Mouse (Mus musculus): ENCODE measurements around the gene Brd2. TPM values are rescaled to one million over a fixed set of nuclear protein-coding genes. Genes with fewer than 3 reads are reported as not detected.
A peak's percentile ranks its signal among the peaks of the same experiment; 100 is the strongest.
"Not testable (repeated sequence)": the region's sequence is repeated elsewhere in the genome, so short reads cannot be mapped to it uniquely, and the experiment has no call there.

Gene Brd2
- polyA plus RNA-seq (2015; fragmentation: Nextera tagmentation; extraction: Ambion mirVana), result 102 and 106 TPM in 2 replicates

- peak within 1 kb of the TSS; percentile 100 for H3K27ac ChIP-seq
- peak within 1 kb of the TSS; percentile 82 for H3K4me2 ChIP-seq
- WGBS, result under 1% methylated on average over 61 of the region's 75 CpGs
- no peaks in the 10 kb centered on the region for H3K27me3 ChIP-seq
- H3K4me3 ChIP-seq, result peak within 1 kb of the TSS; percentile 75
- H3K9ac ChIP-seq, result peak within 1 kb of the TSS; percentile 94
- H3K4me1 ChIP-seq, result peaks cover 26% of the 10 kb centered on the region
- peak; percentile 58 for ATAC-seq (ENCODE audit: borderline replicate concordance, extremely low read depth, low FRiP score, low TSS enrichment)
- no peaks in the 10 kb centered on the region for H3K9me3 ChIP-seq
- peaks cover 10% of the 10 kb centered on the region for H3K36me3 ChIP-seq
Observed at GRCm38 (mm10) chr17:34122188-34122984, at the start of gene Brd2. Brd2 (minus strand) TSS chr17:34122634.

- ATAC-seq (ENCODE audit: borderline replicate concordance, extremely low read depth, low FRiP score, low TSS enrichment), result no peak
- Histone ChIP-seq H3K9me3 (no peaks in the 10 kb centered on the region), H3K4me1 (no peaks in the 10 kb centered on the region), H3K27me3 (no peaks in the 10 kb centered on the region), H3K27ac (no peak overlapping the region), H3K36me3 (no peaks in the 10 kb centered on the region), H3K4me2 (peak overlapping the region; percentile 18; the same call in 1 of the 2 replicates), H3K4me3 (no peak overlapping the region), H3K9ac (no peak overlapping the region)
- 38% methylated on average over 13 of the region's 13 CpGs for WGBS
Observed at GRCm38 (mm10) chr17:34170877-34171498, 48.6 kb upstream of the Brd2 start.

GRCm38 (mm10) chr17:34170487-34170876 lies 48.0 kb upstream of the Brd2 start:
- H3K4me1 ChIP-seq, result no peaks in the 10 kb centered on the region
- no peak overlapping the region for H3K4me2 ChIP-seq
- no peaks in the 10 kb centered on the region for H3K36me3 ChIP-seq
- no peak overlapping the region for H3K4me3 ChIP-seq
- no peaks in the 10 kb centered on the region for H3K9me3 ChIP-seq
- ATAC-seq (ENCODE audit: borderline replicate concordance, extremely low read depth, low FRiP score, low TSS enrichment), result no peak
- WGBS, result 15% methylated on average over 4 of the region's 4 CpGs
- H3K27me3 ChIP-seq, result no peaks in the 10 kb centered on the region
- H3K9ac ChIP-seq, result no peak overlapping the region
- no peak overlapping the region for H3K27ac ChIP-seq

- ATAC-seq (ENCODE audit: borderline replicate concordance, extremely low read depth, low FRiP score, low TSS enrichment), result no peak
- no peak overlapping the region for H3K27ac ChIP-seq
- no peak overlapping the region for H3K9ac ChIP-seq
- 1% methylated on average over 2 of the region's 2 CpGs for WGBS
- no peaks in the 10 kb centered on the region for H3K27me3 ChIP-seq
- H3K36me3 ChIP-seq, result no peaks in the 10 kb centered on the region
- no peaks in the 10 kb centered on the region for H3K4me1 ChIP-seq
- no peak overlapping the region for H3K4me2 ChIP-seq
- no peaks in the 10 kb centered on the region for H3K9me3 ChIP-seq
- no peak overlapping the region for H3K4me3 ChIP-seq
Observed at GRCm38 (mm10) chr17:34169279-34169678, 46.8 kb upstream of the Brd2 start.

GRCm38 (mm10) chr17:34165033-34165730 lies 42.7 kb upstream of the Brd2 start:
- no peaks in the 10 kb centered on the region for H3K36me3 ChIP-seq
- H3K4me1 ChIP-seq, result no peaks in the 10 kb centered on the region
- no peaks in the 10 kb centered on the region for H3K9me3 ChIP-seq
- H3K27ac ChIP-seq, result no peak overlapping the region
- H3K4me3 ChIP-seq, result no peak overlapping the region
- H3K9ac ChIP-seq, result no peak overlapping the region
- H3K27me3 ChIP-seq, result no peaks in the 10 kb centered on the region
- 72% methylated on average over 6 of the region's 6 CpGs for WGBS
- H3K4me2 ChIP-seq, result no peak overlapping the region
- no peak for ATAC-seq (ENCODE audit: borderline replicate concordance, extremely low read depth, low FRiP score, low TSS enrichment)

- no peaks in the 10 kb centered on the region for H3K4me1 ChIP-seq
- no peak for ATAC-seq (ENCODE audit: borderline replicate concordance, extremely low read depth, low FRiP score, low TSS enrichment)
- H3K36me3 ChIP-seq, result no peaks in the 10 kb centered on the region
- no peaks in the 10 kb centered on the region for H3K27me3 ChIP-seq
- no peak overlapping the region for H3K4me2 ChIP-seq
- H3K9ac ChIP-seq, result no peak overlapping the region
- H3K27ac ChIP-seq, result no peak overlapping the region
- no peaks in the 10 kb centered on the region for H3K9me3 ChIP-seq
- no peak overlapping the region for H3K4me3 ChIP-seq
- WGBS, result 35% methylated on average over 9 of the region's 9 CpGs
Observed at GRCm38 (mm10) chr17:34164202-34164895, 41.9 kb upstream of the Brd2 start.

GRCm38 (mm10) chr17:34155534-34155933 lies 33.1 kb upstream of the Brd2 start:
- WGBS, result 32% methylated on average over 5 of the region's 5 CpGs
- no peaks in the 10 kb centered on the region for H3K4me1 ChIP-seq
- H3K9me3 ChIP-seq, result no peaks in the 10 kb centered on the region
- H3K36me3 ChIP-seq, result no peaks in the 10 kb centered on the region
- no peak overlapping the region for H3K4me2 ChIP-seq
- no peaks in the 10 kb centered on the region for H3K27me3 ChIP-seq
- ATAC-seq (ENCODE audit: borderline replicate concordance, extremely low read depth, low FRiP score, low TSS enrichment), result no peak
- H3K9ac ChIP-seq, result no peak overlapping the region
- no peak overlapping the region for H3K27ac ChIP-seq
- H3K4me3 ChIP-seq, result no peak overlapping the region

GRCm38 (mm10) chr17:34152923-34153322 lies 30.5 kb upstream of the Brd2 start, which contains the start of gene H2-DMb1:
H2-DMb1 (plus strand) TSS chr17:34153072.
- ATAC-seq (ENCODE audit: borderline replicate concordance, extremely low read depth, low FRiP score, low TSS enrichment), result 0 out of 2 replicates have a peak, but pooled peaks have one; percentile 35
- Histone ChIP-seq H3K9me3 (no peaks in the 10 kb centered on the region), H3K27ac (no peak within 1 kb of the TSS), H3K4me1 (no peaks in the 10 kb centered on the region), H3K4me3 (no peak within 1 kb of the TSS), H3K4me2 (no peak within 1 kb of the TSS), H3K9ac (no peak within 1 kb of the TSS), H3K27me3 (no peaks in the 10 kb centered on the region), H3K36me3 (no peaks in the 10 kb centered on the region)
- 47% methylated on average over 4 of the region's 4 CpGs for WGBS

GRCm38 (mm10) chr17:34144960-34145371 lies 22.5 kb upstream of the Brd2 start:
- no peak overlapping the region for H3K4me2 ChIP-seq
- ATAC-seq (ENCODE audit: borderline replicate concordance, extremely low read depth, low FRiP score, low TSS enrichment), result no peak
- WGBS, result 71% methylated on average over 3 of the region's 3 CpGs
- H3K36me3 ChIP-seq, result no peaks in the 10 kb centered on the region
- no peak overlapping the region for H3K4me3 ChIP-seq
- no peak overlapping the region for H3K9ac ChIP-seq
- H3K9me3 ChIP-seq, result no peaks in the 10 kb centered on the region
- no peak overlapping the region for H3K27ac ChIP-seq
- H3K4me1 ChIP-seq, result peaks cover 8% of the 10 kb centered on the region
- H3K27me3 ChIP-seq, result peaks cover 16% of the 10 kb centered on the region

GRCm38 (mm10) chr17:34144221-34144620 lies 21.8 kb upstream of the Brd2 start:
- ATAC-seq (ENCODE audit: borderline replicate concordance, extremely low read depth, low FRiP score, low TSS enrichment); H3K4me3 ChIP-seq; H3K4me2 ChIP-seq; H3K36me3 ChIP-seq; H3K27ac ChIP-seq; H3K9me3 ChIP-seq; H3K9ac ChIP-seq: not testable (repeated sequence)
- 74% methylated on average over 4 of the region's 4 CpGs for WGBS
- Histone ChIP-seq H3K27me3 (peaks cover 22% of the 10 kb centered on the region), H3K4me1 (peaks cover 16% of the 10 kb centered on the region)

- ATAC-seq (ENCODE audit: borderline replicate concordance, extremely low read depth, low FRiP score, low TSS enrichment), result no peak
- no peaks in the 10 kb centered on the region for H3K36me3 ChIP-seq
- 51% methylated on average over 4 of the region's 5 CpGs for WGBS
- H3K9me3 ChIP-seq, result no peaks in the 10 kb centered on the region
- no peak overlapping the region for H3K27ac ChIP-seq
- peaks cover 29% of the 10 kb centered on the region for H3K27me3 ChIP-seq
- peaks cover 19% of the 10 kb centered on the region for H3K4me1 ChIP-seq
- no peak overlapping the region for H3K4me3 ChIP-seq
- no peak overlapping the region for H3K9ac ChIP-seq
- no peak overlapping the region for H3K4me2 ChIP-seq
Observed at GRCm38 (mm10) chr17:34143461-34143860, 21.0 kb upstream of the Brd2 start.

All from lung, embryonic 15.5 days (tissue).